Comparison of ENCODE assay signal across 8 mouse cellular contexts in genomic region chrX:36760946-36761635, GRCm38 (mm10). TPM values are rescaled to one million over a fixed set of nuclear protein-coding genes. Genes with fewer than 3 reads are reported as not detected.
A peak's percentile ranks its signal among the peaks of the same experiment; 100 is the strongest.
DNase-seq lines count a peak whose midpoint lies in the region; ATAC-seq lines count a peak whose summit lies in the region.

No protein-coding gene starts in this region.

- no peaks in the 10 kb centered on the region for H3K36me3 ChIP-seq in forebrain, embryonic 13.5 days (ENCODE audit: poor library complexity, severe bottlenecking)
- no peaks in the 10 kb centered on the region for H3K36me3 ChIP-seq in limb, embryonic 11.5 days (ENCODE audit: control insufficient read depth, insufficient read depth, low read length)

- peaks cover 7% of the 10 kb centered on the region for H3K4me1 ChIP-seq in forebrain, embryonic 13.5 days
- no peaks in the 10 kb centered on the region for H3K4me1 ChIP-seq in limb, embryonic 11.5 days (ENCODE audit: control insufficient read depth, insufficient read depth, low read length)

- no peak overlapping the region for H3K4me3 ChIP-seq in forebrain, embryonic 13.5 days
- H3K4me3 ChIP-seq in limb, embryonic 11.5 days (ENCODE audit: low read depth, low read length): no peak overlapping the region

- peak overlapping the region; percentile 83 for H3K27ac ChIP-seq in forebrain, embryonic 13.5 days
- no peak overlapping the region for H3K27ac ChIP-seq in limb, embryonic 11.5 days (replicated peaks; ENCODE audit: low read depth, low read length)

- ATAC-seq in forebrain, embryonic 13.5 days: peak; percentile 61; the same call in 1 of the 2 replicates
- no peak for ATAC-seq in limb, embryonic 11.5 days (ENCODE audit: insufficient number of reproducible peaks, low FRiP score, low TSS enrichment, low read depth)

- H3K27me3 ChIP-seq in forebrain, embryonic 13.5 days: no peaks in the 10 kb centered on the region
- no peaks in the 10 kb centered on the region for H3K27me3 ChIP-seq in limb, embryonic 11.5 days (ENCODE audit: control insufficient read depth, insufficient read depth, low read length)

- H3K9ac ChIP-seq in forebrain, embryonic 13.5 days: no peak overlapping the region
- H3K9ac ChIP-seq in limb, embryonic 11.5 days (ENCODE audit: low read length): no peak overlapping the region

- 23% methylated on average over 6 of the region's 6 CpGs for WGBS in forebrain, embryonic 13.5 days
- 61% methylated on average over 6 of the region's 6 CpGs for WGBS in limb, embryonic 11.5 days

- H3K9me3 ChIP-seq in forebrain, embryonic 13.5 days (replicated peaks): no peaks in the 10 kb centered on the region
- H3K9me3 ChIP-seq in limb, embryonic 11.5 days (ENCODE audit: control insufficient read depth, low read length): no peaks in the 10 kb centered on the region

- no peak overlapping the region for H3K4me2 ChIP-seq in forebrain, embryonic 13.5 days
- H3K4me2 ChIP-seq in limb, embryonic 11.5 days (ENCODE audit: low read depth, severe bottlenecking): no peak overlapping the region

- peak; percentile 39 for DNase-seq in right cerebral cortex, adult 18-20 months
- no peak for DNase-seq in right cerebral cortex, postnatal 36 days (ENCODE audit: low spot score in 2 of 2)
- DNase-seq in c-Kit-positive CD71-positive TER-119-positive erythroid progenitor cells, embryonic 14.5 days (ENCODE audit: low spot score): peak; percentile 67
- peak; percentile 61 for DNase-seq in hindlimb bud, embryonic 11.5 days (ENCODE audit: extremely low spot score, low read depth, low spot score)
- DNase-seq in limb, embryonic 11.5 days (ENCODE audit: low spot score): peak; percentile 53
- peak; percentile 41 to 48 for DNase-seq in natural killer cell, adult 2 months (ENCODE audit: low spot score in 2 of 2)
- DNase-seq in thymus, postnatal 25 days: peak; percentile 49

RNA-seq across cellular contexts. Expression of gene Slc25a43, which starts 17.6 kb away (rescaled TPM):
- 0.58 and 0.68 TPM in 2 replicates for polyA plus RNA-seq in forebrain, embryonic 13.5 days (2015; fragmentation: Nextera tagmentation; extraction: Ambion mirVana)
- 1.2 and 1.3 TPM in 2 replicates for polyA plus RNA-seq in limb, embryonic 11.5 days (2014; fragmentation: Nextera tagmentation; extraction: Ambion mirVana)

RNA-seq across cellular contexts. Expression of gene Slc25a5, which starts 34.4 kb away (rescaled TPM):
- 749 and 783 TPM in 2 replicates for polyA plus RNA-seq in forebrain, embryonic 13.5 days (2015; fragmentation: Nextera tagmentation; extraction: Ambion mirVana)
- 626 and 628 TPM in 2 replicates for polyA plus RNA-seq in limb, embryonic 11.5 days (2014; fragmentation: Nextera tagmentation; extraction: Ambion mirVana)

Comparison
In these comparisons a context has a peak if more than half of its experiments do, and no peak if none do; other contexts are left out.
1. DNase-seq: peak in right cerebral cortex, adult 18-20 months (single experiment), c-Kit-positive CD71-positive TER-119-positive erythroid progenitor cells, embryonic 14.5 days (single experiment), hindlimb bud, embryonic 11.5 days (single experiment), limb, embryonic 11.5 days (single experiment), natural killer cell, adult 2 months (2 of 2) and thymus, postnatal 25 days (single experiment); none in right cerebral cortex, postnatal 36 days (0 of 2).